Mouse (Mus musculus) mature B cell (primary cell): ENCODE measurements around the gene Tmem132e.

Experiments used
- in situ Hi-C: fragments of 300-500 bp; cut with MboI; formaldehyde crosslinking; loops from 2 replicates; pipeline ENCODE4 v1.14.3; 2019

Gene Tmem132e

DNA sequence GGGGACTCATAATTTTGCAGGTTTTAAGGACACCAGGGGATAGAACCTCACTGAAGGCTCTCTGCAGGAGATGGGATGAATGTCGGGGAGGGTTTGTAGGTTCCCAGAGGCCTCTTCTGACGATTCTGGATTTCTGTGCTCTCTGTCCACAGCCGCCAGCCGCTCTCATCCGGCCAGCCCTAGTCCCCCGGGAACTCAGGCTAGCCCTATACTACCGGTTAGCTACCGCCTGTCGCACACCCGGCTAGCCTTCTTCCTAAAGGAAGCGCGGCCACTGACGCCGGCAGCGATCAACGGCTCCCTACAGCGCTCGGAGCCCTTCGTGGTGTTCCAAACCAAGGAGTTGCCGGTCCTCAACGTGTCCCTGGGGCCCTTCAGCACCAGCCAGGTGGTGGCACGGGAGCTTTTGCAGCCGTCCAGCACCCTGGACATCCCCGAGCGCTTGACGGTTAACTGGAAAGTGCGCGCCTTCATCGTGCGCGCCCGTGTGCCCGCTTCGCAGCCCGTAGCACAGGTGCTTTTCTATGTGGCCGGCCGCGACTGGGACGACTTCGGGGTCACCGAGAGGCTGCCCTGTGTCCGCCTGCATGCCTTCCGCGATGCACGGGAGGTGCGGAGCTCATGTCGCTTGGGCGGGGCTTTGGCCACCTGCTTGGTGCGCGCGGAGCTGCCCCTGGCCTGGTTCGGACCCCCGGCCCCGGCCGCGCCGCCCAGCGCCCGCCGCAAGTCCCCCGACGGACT lies 45.6 kb downstream of the Tmem132e start:
- in situ Hi-C loops = no loop called here

DNA sequence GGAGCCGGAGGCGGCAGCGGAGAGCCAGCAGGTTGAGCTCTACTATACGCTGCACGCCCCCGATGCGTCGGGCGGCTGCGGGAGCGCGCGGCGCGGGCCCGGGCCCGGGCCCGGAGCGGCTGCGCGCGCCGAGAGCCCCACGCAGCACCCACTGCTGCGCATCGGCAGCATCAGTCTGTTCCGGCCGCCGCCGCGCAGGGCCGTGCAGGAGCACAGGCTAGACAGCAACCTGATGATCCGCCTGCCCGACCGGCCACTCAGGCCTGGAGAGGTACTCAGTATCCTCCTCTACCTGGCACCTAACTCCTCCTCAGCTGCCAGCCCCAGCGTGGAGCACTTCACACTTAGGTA lies 46.1 kb downstream of the Tmem132e start:
- in situ Hi-C loops = no loop called here

DNA sequence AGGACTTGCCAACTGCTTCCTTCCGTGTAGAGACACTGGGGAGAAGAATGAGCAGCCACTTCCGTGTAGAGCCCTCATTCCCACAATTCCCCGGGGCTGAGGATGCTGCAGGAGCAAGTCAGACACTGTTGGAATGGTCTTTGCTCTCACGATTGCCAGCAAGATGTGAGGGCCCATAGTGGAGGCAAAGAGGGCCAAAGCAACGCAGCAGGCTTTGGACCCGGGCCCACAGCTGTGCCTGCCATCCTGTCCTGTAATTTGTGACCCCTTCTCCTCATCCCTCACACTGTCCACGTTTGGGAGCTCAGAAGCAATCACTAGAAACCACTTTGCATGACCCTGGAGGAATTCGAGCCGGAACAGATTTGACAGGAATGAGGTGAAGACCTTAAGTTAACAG lies 59.8 kb downstream of the Tmem132e start:
- in situ Hi-C loops = no loop called here

DNA sequence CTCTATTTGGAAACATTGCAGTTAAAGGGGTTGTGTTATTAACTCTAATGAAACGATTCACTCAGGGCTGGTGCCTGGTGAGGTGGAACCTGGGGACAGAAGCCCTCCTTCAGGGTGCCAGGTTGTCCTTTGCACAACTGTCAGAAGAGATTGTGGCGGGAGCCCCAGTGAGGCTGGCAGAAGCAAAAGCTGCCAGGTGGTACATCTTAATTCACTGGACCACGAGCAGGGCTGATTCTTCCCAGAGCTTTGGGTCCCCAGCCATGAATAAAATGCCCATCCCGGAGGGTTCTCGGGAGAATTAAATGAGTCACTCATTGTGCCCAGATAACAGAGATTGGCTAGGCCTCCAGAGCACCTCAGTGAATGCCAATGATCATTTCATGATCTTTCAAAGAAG lies 63.8 kb downstream of the Tmem132e start:
- in situ Hi-C loops = no loop called here

DNA sequence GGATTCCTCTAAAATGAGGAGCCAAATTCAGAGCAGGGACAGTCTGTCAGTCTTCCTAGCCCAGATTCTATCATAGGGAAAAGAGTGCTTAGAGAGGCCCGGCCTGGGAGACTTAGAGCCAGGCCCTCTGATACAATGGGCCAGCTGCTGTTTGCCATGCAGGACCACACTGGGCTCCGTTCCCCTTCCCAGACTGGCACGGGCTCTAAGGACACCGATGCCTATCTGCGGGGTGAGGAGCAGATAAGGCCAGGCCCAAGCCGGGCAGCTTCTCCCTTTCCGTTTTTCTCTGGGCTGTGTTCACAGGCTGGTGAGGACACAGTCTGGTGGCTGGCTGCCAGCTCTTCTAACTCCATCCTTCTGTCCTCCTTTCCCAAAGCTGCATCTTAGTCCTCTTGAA lies 64.5 kb downstream of the Tmem132e start:
- in situ Hi-C loops = no loop called here

DNA sequence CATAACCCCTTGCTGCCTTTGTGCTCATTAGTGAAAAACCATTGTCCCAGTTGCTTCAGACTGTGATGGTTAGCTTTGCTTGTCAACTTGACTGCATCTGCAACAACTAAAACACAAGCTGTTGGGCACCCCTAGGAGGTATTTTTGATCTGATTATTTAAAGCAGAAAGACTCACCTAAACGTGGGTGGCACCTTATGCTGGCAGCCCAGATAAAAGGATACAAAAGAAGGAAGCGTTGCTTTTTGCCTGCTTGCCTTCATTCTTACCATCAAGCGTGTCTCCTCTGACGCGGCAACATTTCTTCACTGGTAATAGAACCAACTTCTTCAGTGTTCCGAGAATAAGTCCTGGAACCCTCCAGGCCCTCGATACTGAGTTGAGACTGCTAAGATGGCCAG lies 72.6 kb downstream of the Tmem132e start:
- in situ Hi-C loops = no loop called here

DNA sequence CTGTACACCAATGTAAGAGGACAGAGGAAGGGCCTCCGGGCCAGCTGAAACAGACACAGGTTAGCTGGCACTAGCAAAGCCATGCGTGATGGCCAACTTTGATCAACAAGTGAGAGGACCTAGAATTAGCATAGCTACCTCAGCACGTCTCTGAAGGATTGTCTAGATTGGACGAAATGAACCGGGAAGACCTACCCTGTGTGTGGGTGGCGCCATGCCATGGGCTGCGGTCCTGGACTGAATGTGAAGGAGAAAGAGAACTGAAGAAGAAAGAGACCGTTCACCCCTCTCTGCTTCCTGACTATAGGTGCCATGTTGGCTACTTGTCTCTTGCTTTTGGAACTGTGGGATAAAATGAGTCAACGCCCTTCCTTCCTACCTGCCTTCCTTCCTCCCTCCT lies 76.8 kb downstream of the Tmem132e start:
- in situ Hi-C loops = no loop called here

DNA sequence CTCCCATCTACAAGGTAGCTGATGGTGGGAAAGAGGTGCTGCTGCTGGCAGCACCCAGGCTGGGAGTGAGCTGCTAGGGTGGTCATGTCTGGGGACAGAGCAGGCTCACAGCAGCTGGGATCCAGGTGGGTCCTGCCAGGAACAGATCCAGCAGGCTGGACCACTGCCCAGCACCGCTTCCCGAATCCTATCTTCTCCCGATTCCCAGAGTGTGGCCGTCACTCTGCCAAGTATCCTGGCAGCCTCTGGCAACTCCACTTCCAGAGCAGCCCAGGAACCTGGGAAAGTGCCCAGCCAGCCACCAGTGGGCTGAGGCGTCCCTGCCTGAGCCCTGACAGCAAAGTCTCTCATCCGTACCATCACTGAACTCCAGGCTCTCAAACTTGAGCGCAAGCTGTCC lies 78.5 kb downstream of the Tmem132e start:
- in situ Hi-C loops = no loop called here

DNA sequence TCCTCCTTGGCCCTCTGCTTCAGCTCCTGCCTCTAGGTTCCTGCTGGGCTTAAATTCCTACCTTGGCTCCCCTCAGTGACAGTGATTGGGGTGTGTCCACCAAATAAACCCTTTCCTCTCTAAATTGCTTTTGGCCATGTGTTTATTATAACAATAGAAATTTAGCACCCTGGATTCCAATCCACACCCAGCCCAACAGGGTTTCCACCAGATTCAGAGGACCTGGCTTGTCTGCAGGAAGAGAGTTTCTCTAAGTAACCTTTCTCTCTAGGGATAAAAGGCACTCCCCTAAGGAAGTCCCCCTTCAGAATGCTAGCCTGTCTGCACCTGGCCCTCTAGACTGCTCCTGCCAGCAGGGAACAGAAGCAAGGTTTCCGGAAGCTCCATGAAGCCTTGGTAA lies 82.4 kb downstream of the Tmem132e start:
- in situ Hi-C loops = no loop called here

DNA sequence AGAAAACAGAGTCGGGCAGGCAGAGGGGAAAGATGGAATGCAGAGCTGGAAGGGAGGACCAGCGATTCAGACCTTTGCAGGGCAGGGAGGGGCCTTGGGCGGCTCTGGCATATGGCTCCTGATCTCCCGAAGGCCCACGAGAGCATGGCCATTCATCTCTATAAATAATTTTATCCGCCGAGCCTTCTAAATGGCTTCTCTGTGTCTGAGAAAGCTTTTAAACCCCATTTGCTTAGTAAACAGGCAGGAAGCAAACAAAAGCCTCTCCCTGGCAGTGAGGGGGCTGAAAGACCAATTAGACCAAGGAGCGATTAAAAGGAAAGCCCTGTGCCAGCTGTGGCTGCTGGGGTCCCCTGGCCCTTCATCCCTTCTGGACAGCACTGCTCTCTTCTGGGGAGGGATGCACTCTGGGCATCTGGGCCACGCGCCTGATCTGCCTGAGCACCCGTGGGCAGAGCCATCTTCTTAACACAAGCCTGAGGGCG lies 84.5 kb downstream of the Tmem132e start:
- in situ Hi-C loops = no loop called here

DNA sequence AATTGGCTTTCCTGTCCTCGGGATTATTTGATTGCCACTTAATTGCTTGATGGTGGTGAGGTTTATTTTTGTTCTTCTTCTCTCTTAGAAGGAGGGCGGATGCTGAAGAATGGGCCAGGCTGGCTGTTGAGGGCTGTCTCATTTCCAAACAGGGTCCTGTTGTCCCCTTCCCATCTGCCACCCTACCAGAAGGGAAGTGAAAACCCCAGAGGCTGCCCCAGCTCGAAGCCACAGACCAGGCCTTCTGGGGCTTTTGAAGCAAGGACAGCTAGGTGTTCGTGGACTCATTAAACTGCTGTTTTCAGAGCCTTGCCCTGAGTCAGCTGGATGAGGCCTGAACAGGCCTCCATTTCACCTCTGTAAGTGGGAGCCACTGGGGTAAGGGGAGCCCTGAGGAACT lies 87.4 kb downstream of the Tmem132e start:
- in situ Hi-C loops = no loop called here

DNA sequence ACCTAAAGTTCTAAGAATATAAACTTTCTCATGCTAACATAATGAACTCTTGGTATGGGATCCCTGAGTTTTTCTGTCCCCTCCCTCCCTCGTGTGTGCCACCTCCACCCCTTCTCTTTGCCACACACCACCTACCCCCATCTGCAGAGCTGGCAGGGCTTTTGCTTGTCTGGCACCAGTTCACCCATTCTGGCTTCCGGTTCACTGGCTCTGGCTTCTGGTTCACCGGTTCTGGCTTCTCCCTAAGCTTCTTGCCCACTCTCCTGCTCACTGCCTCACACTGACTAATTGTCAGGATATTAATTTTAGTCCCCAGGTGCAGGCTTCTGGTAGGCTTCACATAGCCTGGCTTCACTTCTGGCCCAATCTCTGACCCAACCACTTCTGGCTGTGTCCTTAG lies 88.7 kb downstream of the Tmem132e start:
- in situ Hi-C loops = no loop called here

DNA sequence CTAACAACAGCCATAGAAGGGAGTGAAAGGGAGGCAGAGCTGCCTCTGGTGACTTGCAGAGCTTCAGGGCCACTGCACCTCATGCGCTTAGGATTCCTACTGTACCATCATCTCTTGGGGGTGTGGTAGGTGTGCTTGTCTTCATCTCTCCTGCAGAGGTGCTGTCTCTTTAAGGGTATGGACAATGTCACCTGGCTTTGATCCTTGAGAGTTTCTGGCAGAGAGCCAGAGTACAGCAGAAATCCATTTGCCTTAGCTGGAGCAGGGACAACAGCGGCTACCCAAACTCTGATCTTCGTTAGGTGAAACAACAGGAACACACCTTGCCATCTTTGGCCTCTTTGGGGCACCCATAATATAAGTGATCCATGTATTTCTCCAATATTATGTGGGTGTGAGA lies 92.2 kb downstream of the Tmem132e start:
- in situ Hi-C loops = no loop called here

DNA sequence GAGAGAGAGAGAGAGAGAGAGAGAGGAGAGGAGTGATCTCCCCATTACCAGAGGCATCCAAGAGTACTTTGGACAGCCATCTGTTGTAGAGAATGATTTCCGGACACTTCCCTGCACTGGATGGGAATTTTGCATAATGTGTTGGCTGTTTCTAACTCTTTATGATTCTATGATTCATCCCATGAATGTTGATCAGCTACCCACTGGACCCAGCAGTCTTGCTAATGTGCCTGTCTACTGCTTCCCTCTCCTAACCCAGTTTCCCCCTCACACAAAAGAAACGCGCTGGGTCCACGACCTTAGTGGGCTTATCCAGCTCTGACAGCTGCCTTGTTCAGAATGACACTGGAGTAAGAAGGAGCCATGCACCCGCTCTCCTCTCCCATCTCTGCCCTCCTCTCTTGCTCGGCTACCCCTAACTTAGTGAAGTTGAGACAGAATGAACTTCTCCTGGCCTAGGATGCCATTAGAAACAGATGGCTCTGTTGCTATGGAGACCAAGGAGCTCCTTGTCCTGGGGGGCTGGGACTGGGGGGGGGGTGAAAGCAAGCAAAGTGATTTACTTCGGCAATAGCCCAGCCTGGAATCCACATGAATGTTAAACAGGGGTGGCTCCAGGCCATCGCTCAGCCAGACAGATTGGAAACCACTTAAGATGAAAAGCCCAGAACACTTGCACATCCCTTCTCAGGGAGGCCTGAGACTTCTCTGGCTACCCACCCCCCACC lies 98.8 kb downstream of the Tmem132e start:
- in situ Hi-C loops = no loop called here

DNA sequence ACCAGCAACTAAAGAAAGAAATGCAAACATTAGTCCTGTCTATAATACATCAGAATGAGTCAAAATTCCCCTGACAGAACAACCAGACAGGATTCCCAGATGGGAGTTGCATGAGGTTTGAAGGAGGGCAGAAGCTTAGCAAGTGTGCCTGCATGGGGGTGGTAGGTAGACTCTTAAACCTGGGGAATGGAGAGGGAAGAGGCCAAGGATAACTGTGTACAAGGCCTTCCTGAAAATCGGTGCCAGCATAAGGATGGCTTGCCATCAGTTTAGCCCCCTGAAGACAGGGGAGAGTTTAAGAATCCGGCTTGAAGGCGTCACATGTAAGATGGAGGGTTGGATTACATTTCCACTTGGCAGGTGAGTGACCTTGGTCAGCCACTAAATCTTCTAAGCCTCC lies 102.2 kb downstream of the Tmem132e start:
- in situ Hi-C loops = no loop called here
